In genomic region chr3:9067048-9067447, GRCm38 (mm10) we compare ENCODE assay signal across 8 mouse cellular contexts.
DNase-seq lines count a peak whose midpoint lies in the region; ATAC-seq lines count a peak whose summit lies in the region.

No protein-coding gene starts in this region.

- H3K9me3 ChIP-seq in liver, embryonic 12.5 days (replicated peaks): no peaks in the 10 kb centered on the region
- H3K9me3 ChIP-seq in kidney, embryonic 15.5 days (replicated peaks): no peaks in the 10 kb centered on the region
- H3K9me3 ChIP-seq in liver, embryonic 11.5 days (ENCODE audit: control insufficient read depth, low read length): no peaks in the 10 kb centered on the region
- H3K9me3 ChIP-seq in neural tube, embryonic 11.5 days (ENCODE audit: control insufficient read depth, low read length): no peaks in the 10 kb centered on the region

- WGBS in liver, embryonic 12.5 days (ENCODE audit: insufficient replicate concordance): 4% methylated on average over 12 of the region's 12 CpGs
- WGBS in kidney, embryonic 15.5 days: 4% methylated on average over 12 of the region's 12 CpGs
- 3% methylated on average over 12 of the region's 12 CpGs for WGBS in liver, embryonic 11.5 days
- 4% methylated on average over 12 of the region's 12 CpGs for WGBS in neural tube, embryonic 11.5 days

- no peaks in the 10 kb centered on the region; the same call in 1 of the 2 replicates for H3K27me3 ChIP-seq in liver, embryonic 12.5 days (replicated peaks)
- peaks cover 8% of the 10 kb centered on the region; the same call in 1 of the 2 replicates for H3K27me3 ChIP-seq in kidney, embryonic 15.5 days
- no peaks in the 10 kb centered on the region for H3K27me3 ChIP-seq in liver, embryonic 11.5 days (replicated peaks; ENCODE audit: control insufficient read depth, insufficient read depth, low read length)
- no peaks in the 10 kb centered on the region for H3K27me3 ChIP-seq in neural tube, embryonic 11.5 days (ENCODE audit: control insufficient read depth, insufficient read depth, low read length)
- H3K27me3 ChIP-seq in splenic B cell, adult 2 months (ENCODE audit: control insufficient read depth, insufficient read depth, low read length, poor library complexity, severe bottlenecking): no peaks in the 10 kb centered on the region

- H3K27ac ChIP-seq in liver, embryonic 12.5 days: no peak overlapping the region
- no peak overlapping the region for H3K27ac ChIP-seq in kidney, embryonic 15.5 days
- H3K27ac ChIP-seq in liver, embryonic 11.5 days (ENCODE audit: low read depth, low read length): no peak overlapping the region
- H3K27ac ChIP-seq in neural tube, embryonic 11.5 days (ENCODE audit: low read depth, low read length): no peak overlapping the region

- DNase-seq in liver: peak; percentile 73
- peak; percentile 85 for DNase-seq in embryo, embryonic 10 days (ENCODE audit: low spot score)
- peak; percentile 67 to 79 for DNase-seq in gastrocnemius, postnatal 4 days (ENCODE audit: low spot score in 2 of 2)
- peak; percentile 74 for DNase-seq in liver, embryonic 11.5 days (ENCODE audit: low spot score)
- peak; percentile 73 for DNase-seq in neural tube, embryonic 11.5 days (ENCODE audit: low spot score)
- peak; percentile 80 for DNase-seq in splenic B cell, adult 2 months (ENCODE audit: low read depth, low spot score)

- no peak overlapping the region for H3K4me3 ChIP-seq in liver, embryonic 12.5 days
- no peak overlapping the region for H3K4me3 ChIP-seq in kidney, embryonic 15.5 days (replicated peaks)
- no peak overlapping the region for H3K4me3 ChIP-seq in liver, embryonic 11.5 days (ENCODE audit: low read depth, low read length)
- no peak overlapping the region for H3K4me3 ChIP-seq in neural tube, embryonic 11.5 days (ENCODE audit: low read depth, low read length)

- no peak overlapping the region for H3K4me2 ChIP-seq in liver, embryonic 12.5 days
- H3K4me2 ChIP-seq in kidney, embryonic 15.5 days: no peak overlapping the region
- peak overlapping the region; percentile 16; the same call in 1 of the 2 replicates for H3K4me2 ChIP-seq in liver, embryonic 11.5 days
- no peak overlapping the region for H3K4me2 ChIP-seq in neural tube, embryonic 11.5 days (ENCODE audit: low read depth)

- no peak overlapping the region for H3K9ac ChIP-seq in liver, embryonic 12.5 days
- no peak overlapping the region for H3K9ac ChIP-seq in kidney, embryonic 15.5 days
- H3K9ac ChIP-seq in liver, embryonic 11.5 days (ENCODE audit: low read depth, low read length): no peak overlapping the region
- H3K9ac ChIP-seq in neural tube, embryonic 11.5 days (ENCODE audit: low read length): no peak overlapping the region

- H3K36me3 ChIP-seq in liver, embryonic 12.5 days: no peaks in the 10 kb centered on the region
- no peaks in the 10 kb centered on the region for H3K36me3 ChIP-seq in kidney, embryonic 15.5 days
- no peaks in the 10 kb centered on the region for H3K36me3 ChIP-seq in liver, embryonic 11.5 days (ENCODE audit: control insufficient read depth, insufficient read depth, low read length)
- no peaks in the 10 kb centered on the region for H3K36me3 ChIP-seq in neural tube, embryonic 11.5 days (ENCODE audit: control insufficient read depth, insufficient read depth, low read length)
- no peaks in the 10 kb centered on the region for H3K36me3 ChIP-seq in splenic B cell, adult 2 months (ENCODE audit: control insufficient read depth, insufficient read depth, low read length, poor library complexity, severe bottlenecking)

- no peak for ATAC-seq in liver, embryonic 12.5 days
- peak; percentile 77; the same call in 1 of the 2 replicates for ATAC-seq in kidney, embryonic 15.5 days (replicated peaks; ENCODE audit: low FRiP score)
- ATAC-seq in liver, embryonic 11.5 days (replicated peaks; ENCODE audit: low FRiP score): no peak; the same call in 1 of the 2 replicates
- no peak for ATAC-seq in neural tube, embryonic 11.5 days (ENCODE audit: insufficient read depth, low FRiP score, low TSS enrichment)

- H3K4me1 ChIP-seq in liver, embryonic 12.5 days: no peaks in the 10 kb centered on the region
- no peaks in the 10 kb centered on the region for H3K4me1 ChIP-seq in kidney, embryonic 15.5 days
- H3K4me1 ChIP-seq in liver, embryonic 11.5 days (replicated peaks; ENCODE audit: control insufficient read depth, insufficient read depth, low read length): no peaks in the 10 kb centered on the region
- H3K4me1 ChIP-seq in neural tube, embryonic 11.5 days (ENCODE audit: control insufficient read depth, insufficient read depth, low read length): 0 out of 2 replicates have a peak, but pooled peaks cover 4% of the 10 kb centered on the region
